16 mouse cellular contexts compared by ENCODE assay signal in the genomic region with DNA sequence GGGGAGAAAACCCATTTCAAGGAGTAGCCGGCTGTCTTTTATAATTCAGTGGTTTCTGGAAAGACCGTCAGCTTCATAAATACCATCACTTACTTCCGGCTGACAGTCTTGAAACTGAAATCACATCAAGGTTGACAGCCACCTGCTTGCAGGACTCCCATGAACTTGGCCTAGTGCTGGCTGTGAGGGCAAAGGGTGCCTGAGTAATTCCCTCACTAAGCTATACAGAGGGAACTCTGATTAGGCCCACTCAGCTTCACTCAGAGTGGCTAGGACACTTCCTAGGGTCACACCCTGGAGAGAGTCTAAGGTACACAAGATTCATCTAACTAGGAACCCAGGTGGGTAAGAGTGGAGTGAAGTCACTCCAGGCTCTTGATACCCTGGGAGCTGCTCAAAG. TPM values are rescaled to one million over a fixed set of nuclear protein-coding genes. Genes with fewer than 3 reads are reported as not detected.
DNase-seq lines count a peak whose midpoint lies in the region; ATAC-seq and TF ChIP-seq lines count a peak whose summit lies in the region.
"Had no signal": no experiment of that assay in that cellular context is flagged by ENCODE, and none has a peak within 500 bp of the region (broad histone marks: within the 10 kb centered on the region; RNA-seq: fewer than 3 reads in every experiment).

No protein-coding gene starts in this region.

- H3K9ac ChIP-seq in heart, embryonic 11.5 days (ENCODE audit: low read depth, low read length), result peak overlapping the region; percentile 50
- H3K9ac ChIP-seq in liver, embryonic 14.5 days (replicated peaks), result peak overlapping the region; percentile 78
- H3K9ac ChIP-seq: embryonic facial prominence, embryonic 12.5 days; forebrain, postnatal 0 days; midbrain, embryonic 15.5 days had no signal

- no peak for TF ChIP-seq EP300 in liver, embryonic 14.5 days (IDR thresholded peaks at IDR 0.05; ENCODE audit: low read depth)

- ATAC-seq in heart, embryonic 11.5 days (replicated peaks; ENCODE audit: insufficient number of reproducible peaks, low FRiP score, low TSS enrichment), result no peak
- no peak for ATAC-seq in liver, embryonic 14.5 days (ENCODE audit: insufficient read depth)
- ATAC-seq: forebrain, postnatal 0 days; midbrain, embryonic 15.5 days had no signal

- H3K4me3 ChIP-seq in heart, embryonic 11.5 days (ENCODE audit: low read depth, low read length), result peak overlapping the region; percentile 87
- peak overlapping the region; percentile 42 for H3K4me3 ChIP-seq in spleen, adult 2 months (ENCODE audit: extremely low read depth, insufficient read depth, insufficient read length)
- peak overlapping the region; percentile 74 to 92 for H3K4me3 ChIP-seq in liver, embryonic 14.5 days (ENCODE audit: insufficient read depth in 1 of 2, low read depth in 2 of 2, low read length in 2 of 2)
- H3K4me3 ChIP-seq: embryonic facial prominence, embryonic 12.5 days; midbrain, embryonic 15.5 days had no signal

- no peaks in the 10 kb centered on the region for H3K9me3 ChIP-seq in heart, embryonic 11.5 days (replicated peaks; ENCODE audit: control insufficient read depth, low read length)
- no peaks in the 10 kb centered on the region for H3K9me3 ChIP-seq in liver, embryonic 14.5 days (ENCODE audit: control insufficient read depth, low read length)
- H3K9me3 ChIP-seq: embryonic facial prominence, embryonic 12.5 days; midbrain, embryonic 15.5 days had no signal

- H3K4me2 ChIP-seq in heart, embryonic 11.5 days, result peak overlapping the region; percentile 100
- H3K4me2 ChIP-seq in liver, embryonic 14.5 days (ENCODE audit: low read depth), result peak overlapping the region; percentile 90
- H3K4me2 ChIP-seq: embryonic facial prominence, embryonic 12.5 days; midbrain, embryonic 15.5 days had no signal

- H3K27ac ChIP-seq in heart, embryonic 11.5 days (ENCODE audit: low read depth, low read length), result peak overlapping the region; percentile 92
- H3K27ac ChIP-seq in spleen, adult 2 months (ENCODE audit: insufficient read depth, low read length), result peak overlapping the region; percentile 82
- H3K27ac ChIP-seq in liver, embryonic 14.5 days, result peak overlapping the region; percentile 50
- H3K27ac ChIP-seq: embryonic facial prominence, embryonic 12.5 days; kidney, postnatal 0 days; midbrain, embryonic 15.5 days had no signal

- DNase-seq in heart, postnatal 14 days, result no peak
- DNase-seq in spleen, adult 2 months (ENCODE audit: low read depth in 1 of 2, low spot score in 2 of 2), result no peak
- no peak for DNase-seq in spleen, postnatal 4 days (ENCODE audit: low spot score in 2 of 2)
- DNase-seq in liver, embryonic 14.5 days (ENCODE audit: low read depth in 3 of 3, low spot score in 3 of 3), result no peak
- peak; percentile 58 for DNase-seq in thymus, postnatal 25 days
- DNase-seq in layer of hippocampus, adult 11-12 months (ENCODE audit: low spot score), result no peak
- no peak for DNase-seq in retina, embryonic 14.5 days (ENCODE audit: low spot score)
- DNase-seq: adrenal gland, postnatal 25 days; cerebellum, adult 2 months; forebrain, postnatal 0 days; lung, adult 2 months had no signal

- intact Hi-C loops in heart, postnatal 14 days (cut with DNase I), result no loop called here

- peaks cover 39% of the 10 kb centered on the region for H3K4me1 ChIP-seq in heart, embryonic 11.5 days (ENCODE audit: control insufficient read depth, insufficient read depth, low read length)
- peaks cover 14% of the 10 kb centered on the region; the same call in 1 of the 2 replicates for H3K4me1 ChIP-seq in spleen, adult 2 months (ENCODE audit: control insufficient read depth, insufficient read depth, insufficient read length)
- peaks cover 30 to 41% of the 10 kb centered on the region in 2 experiments for H3K4me1 ChIP-seq in liver, embryonic 14.5 days (replicated peaks; ENCODE audit: control insufficient read depth in 2 of 2, insufficient read depth in 2 of 2, low read length in 1 of 2)

- H3K36me3 ChIP-seq in heart, embryonic 11.5 days (ENCODE audit: control insufficient read depth, insufficient read depth, low read length), result no peaks in the 10 kb centered on the region
- H3K36me3 ChIP-seq in spleen, adult 2 months (ENCODE audit: control insufficient read depth, insufficient read depth, low read length), result no peaks in the 10 kb centered on the region; the same call in 1 of the 2 replicates
- H3K36me3 ChIP-seq in liver, embryonic 14.5 days (replicated peaks; ENCODE audit: control insufficient read depth, insufficient read depth, low read depth), result peaks cover 10% of the 10 kb centered on the region; the same call in 1 of the 2 replicates
- H3K36me3 ChIP-seq: embryonic facial prominence, embryonic 12.5 days; midbrain, embryonic 15.5 days had no signal

- 65% methylated on average over 3 of the region's 3 CpGs for WGBS in heart, embryonic 11.5 days (ENCODE audit: insufficient replicate concordance)
- WGBS in spleen, adult 2 months, result 20% methylated on average over 3 of the region's 3 CpGs
- 73% methylated on average over 3 of the region's 3 CpGs for WGBS in liver, embryonic 14.5 days (ENCODE audit: insufficient replicate concordance)

- TF ChIP-seq CTCF in spleen, adult 2 months (IDR thresholded peaks at IDR 0.05; ENCODE audit: extremely low read depth, insufficient read depth, insufficient read length, insufficient replicate concordance), result no peak
- TF ChIP-seq CTCF in liver, embryonic 14.5 days (IDR thresholded peaks at IDR 0.05; ENCODE audit: low read depth), result no peak

- no peak for TF ChIP-seq POLR2A in spleen, adult 2 months (IDR thresholded peaks at IDR 0.05; ENCODE audit: low read depth, low read length)

- H3K27me3 ChIP-seq in heart, embryonic 11.5 days (ENCODE audit: control insufficient read depth, insufficient read depth, low read length), result no peaks in the 10 kb centered on the region
- no peaks in the 10 kb centered on the region for H3K27me3 ChIP-seq in spleen, adult 2 months (ENCODE audit: control insufficient read depth, insufficient read depth, low read length)
- H3K27me3 ChIP-seq in liver, embryonic 14.5 days (ENCODE audit: control insufficient read depth, insufficient read depth, low read length), result no peaks in the 10 kb centered on the region

RNA-seq across cellular contexts. Expression of a gene that starts 4.0 kb away (rescaled TPM):
- polyA plus RNA-seq in heart, embryonic 11.5 days (2014; fragmentation: Nextera tagmentation; extraction: Ambion mirVana), result 43.1 and 43.7 TPM in 2 replicates
- 10 to 100 TPM; 22.8 to 23.9 TPM for total RNA-seq in heart, postnatal 14 days (2021)
- polyA plus RNA-seq in spleen, adult 2 months (2012; rRNA removed), result 33.1 and 48.3 TPM in 2 replicates
- 7.8 and 8.9 TPM in 2 replicates for polyA plus RNA-seq in liver, embryonic 14.5 days (2012; rRNA removed)
- 9.8 and 12.5 TPM in 2 replicates for polyA plus RNA-seq in liver, embryonic 14.5 days (2014; fragmentation: Nextera tagmentation; extraction: Ambion mirVana)

RNA-seq across cellular contexts. Expression of a gene that starts 14.6 kb away (rescaled TPM):
- polyA plus RNA-seq in heart, embryonic 11.5 days (2014; fragmentation: Nextera tagmentation; extraction: Ambion mirVana), result 10.0 and 11.7 TPM in 2 replicates
- 10 to 100 TPM; 26.1 to 30.9 TPM for total RNA-seq in heart, postnatal 14 days (2021)
- 2.6 and 4.6 TPM in 2 replicates for polyA plus RNA-seq in spleen, adult 2 months (2012; rRNA removed)
- 1.4 TPM in 2 replicates for polyA plus RNA-seq in liver, embryonic 14.5 days (2012; rRNA removed)
- polyA plus RNA-seq in liver, embryonic 14.5 days (2014; fragmentation: Nextera tagmentation; extraction: Ambion mirVana), result 1.1 and 1.4 TPM in 2 replicates
- total RNA-seq: neutrophil, adult 5-6 weeks had no signal
